Mouse (Mus musculus) G1E-ER4 (cell line): ENCODE data around the gene Ncoa4. TPM values are rescaled to one million over a fixed set of nuclear protein-coding genes. Genes with fewer than 3 reads are reported as not detected.

Experiments used
- GATA1 ChIP-seq: IDR thresholded peaks from one replicate; pipeline ENCODE4 v1.8.0; 2012; ENCODE audit warnings: low read length, inconsistent platforms
- polyA plus RNA-seq: library from polyadenylated mRNA; stranded (reverse); fragments of >175 nt; gene quantifications from 2 replicates; pipeline ENCODE4 v1.2.3, GENCODE M21; 2012

Gene Ncoa4
- polyA plus RNA-seq, 1 experiment = 3.7 TPM

DNA sequence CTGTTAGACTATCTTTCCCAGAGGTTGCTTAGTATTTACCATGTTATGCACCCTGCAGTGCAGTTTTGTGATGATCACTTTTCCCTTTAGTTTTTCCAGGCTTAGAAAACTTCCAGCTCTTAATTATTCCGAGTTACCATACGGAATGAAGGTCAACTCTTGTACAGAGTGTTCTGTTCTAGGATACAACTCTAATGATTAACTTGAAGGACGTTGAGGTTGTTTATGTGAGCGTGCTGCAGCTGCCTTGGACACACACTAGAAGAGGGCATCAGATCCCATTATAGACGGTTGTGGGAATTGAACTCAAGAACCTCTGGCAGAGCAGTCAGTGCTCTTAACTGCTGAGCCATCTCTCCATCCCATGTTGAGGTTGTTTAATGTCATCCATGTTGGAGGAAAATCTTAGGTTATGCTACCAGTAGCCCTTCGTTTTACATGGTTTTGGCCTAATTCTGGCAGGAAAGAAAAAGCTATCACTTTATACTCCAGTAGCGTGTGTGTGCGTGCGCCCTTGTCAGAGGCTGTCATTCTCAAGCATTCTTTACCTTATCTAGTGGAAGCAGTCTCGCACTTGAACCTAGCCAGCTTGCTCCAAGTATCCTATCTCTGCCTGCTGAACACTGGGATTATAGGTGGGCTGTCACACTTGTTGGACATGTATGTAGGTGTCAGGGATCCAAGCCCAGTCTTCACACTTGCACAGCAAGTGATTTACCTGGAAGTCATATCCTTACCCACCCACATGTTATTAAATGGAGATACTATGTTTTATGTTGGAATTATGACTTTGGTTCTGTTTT is 19.9 kb downstream of the Ncoa4 start:
- TF ChIP-seq GATA1 = no peak

DNA sequence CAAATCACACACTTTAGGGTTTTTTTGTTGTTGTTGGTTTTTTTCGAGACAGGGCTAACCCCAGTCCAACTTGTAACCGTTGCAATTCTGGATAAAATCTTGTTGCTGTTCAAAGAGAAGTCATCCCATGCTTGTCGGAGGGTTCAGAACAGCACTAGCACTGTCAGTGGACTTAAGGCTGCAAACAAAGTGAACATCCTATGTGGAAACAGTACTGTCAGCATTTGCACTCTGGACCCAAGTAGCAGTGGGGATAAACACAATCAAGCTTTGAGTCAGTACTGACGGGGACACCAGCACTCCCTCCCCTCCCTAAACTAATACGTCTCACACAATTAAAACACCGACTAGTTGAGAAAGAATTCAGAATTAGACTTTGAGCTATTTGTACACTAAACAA is 21.2 kb downstream of the Ncoa4 start:
- TF ChIP-seq GATA1 = no peak

DNA sequence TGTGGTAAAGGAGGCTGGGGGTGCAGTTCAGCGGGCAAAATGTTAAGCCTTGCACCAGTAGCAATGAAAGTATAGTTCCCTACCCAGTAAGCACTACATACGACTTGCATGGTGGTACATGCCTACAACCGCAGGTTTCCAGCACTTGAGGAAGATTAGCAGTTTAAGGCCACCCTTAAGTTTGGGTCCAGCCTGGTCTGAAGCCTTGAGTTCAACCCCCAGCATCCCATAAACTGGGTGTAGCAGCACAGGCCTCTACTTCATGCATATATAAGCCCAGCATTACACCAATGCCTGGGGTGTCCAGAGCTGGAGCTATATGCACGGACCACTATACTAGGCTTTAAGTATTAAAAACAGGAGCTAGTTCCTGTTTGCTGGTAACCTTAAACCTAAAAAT is 24.2 kb downstream of the Ncoa4 start:
- no peak for TF ChIP-seq GATA1

DNA sequence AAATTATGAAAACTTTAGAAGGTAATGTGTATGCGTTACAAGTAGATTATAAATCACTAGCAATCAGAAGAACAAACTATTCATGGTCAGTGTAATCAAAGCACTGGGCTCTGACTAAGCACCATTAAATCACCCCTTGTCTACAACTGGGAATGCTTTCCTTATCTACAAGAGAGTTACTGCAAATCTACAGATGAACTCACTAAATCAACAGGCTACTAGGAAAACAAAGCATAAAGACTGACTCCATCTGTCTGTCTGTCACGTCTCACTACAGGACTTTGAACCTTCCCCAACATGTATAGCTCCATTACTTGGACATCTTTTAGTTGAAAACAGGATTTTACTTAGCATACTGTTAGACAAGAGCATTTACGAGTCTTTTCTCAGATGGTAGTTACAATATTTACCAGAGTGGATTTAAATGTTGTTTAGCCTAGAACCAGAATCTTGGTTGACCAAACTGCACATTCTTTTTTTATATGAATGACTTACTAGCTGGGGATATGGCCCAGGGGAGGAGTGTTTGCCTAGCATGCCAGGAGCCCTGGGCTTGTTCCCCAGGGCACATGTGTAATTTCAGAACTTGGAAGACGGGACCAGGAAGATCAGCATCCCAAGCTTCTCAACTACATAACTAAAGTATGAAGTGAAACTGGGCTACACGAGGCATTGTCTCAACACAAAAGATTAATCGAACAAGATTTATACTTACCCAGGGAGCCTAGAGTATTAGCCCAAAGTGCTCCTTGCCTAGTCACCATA is 31.1 kb downstream of the Ncoa4 start:
- no peak for TF ChIP-seq GATA1

DNA sequence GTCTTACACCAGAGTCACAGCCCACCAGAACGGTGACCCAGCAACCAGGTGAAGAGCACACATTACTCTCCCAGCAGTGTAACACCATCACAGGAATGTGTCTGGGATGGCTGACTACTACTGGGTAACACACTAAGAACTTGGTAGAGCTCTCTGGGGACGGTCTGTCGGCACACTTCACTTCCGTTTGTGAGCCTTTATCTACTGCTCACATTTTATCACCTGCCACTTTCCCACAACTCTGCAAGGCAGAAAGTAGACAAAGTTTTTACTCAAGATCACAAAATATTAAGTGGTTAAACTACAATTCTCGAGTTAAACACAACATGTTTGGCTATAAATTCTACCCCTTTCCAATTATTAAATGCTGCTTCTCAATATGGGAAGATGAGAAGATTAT is 32.3 kb downstream of the Ncoa4 start:
- no peak for TF ChIP-seq GATA1

DNA sequence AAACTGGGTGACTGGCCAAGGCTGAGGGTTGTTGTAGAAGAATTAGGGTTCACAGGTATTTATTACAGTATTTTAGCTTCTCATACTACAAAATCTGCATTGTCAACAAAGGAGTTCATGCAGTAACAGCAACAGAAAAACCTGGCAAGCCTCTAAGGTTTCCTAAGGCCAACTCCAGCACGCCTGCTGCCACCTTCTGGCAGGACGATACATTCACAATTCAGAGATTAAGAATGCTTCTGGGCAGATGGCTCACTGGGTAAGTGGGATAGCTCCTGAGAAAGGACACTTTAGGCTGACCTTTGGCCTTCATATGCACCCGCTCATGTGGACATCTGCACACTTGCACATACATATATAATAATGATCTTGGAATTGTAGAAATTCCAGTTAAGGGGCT is 32.8 kb downstream of the Ncoa4 start:
- no peak for TF ChIP-seq GATA1

DNA sequence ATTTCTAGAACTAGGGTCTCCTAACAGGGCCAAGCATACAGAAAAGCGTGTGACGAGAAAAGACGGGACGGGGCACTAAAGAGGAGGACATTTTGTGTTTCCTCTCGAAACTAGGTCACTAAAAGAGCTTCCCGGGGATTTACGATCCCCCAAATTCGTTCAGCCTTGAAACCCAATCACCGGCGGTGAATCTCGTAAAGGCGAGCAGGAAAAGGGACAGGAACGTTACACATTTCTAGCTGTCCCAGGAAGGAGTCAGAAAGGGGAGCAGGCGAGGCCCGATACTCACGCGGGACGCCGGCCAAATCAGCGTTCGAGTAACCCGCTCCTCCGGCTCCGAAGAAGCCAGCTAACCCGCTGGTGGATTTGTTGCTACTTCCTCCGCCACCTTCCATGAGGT is 41.7 kb downstream of the Ncoa4 start:
- no peak for TF ChIP-seq GATA1

DNA sequence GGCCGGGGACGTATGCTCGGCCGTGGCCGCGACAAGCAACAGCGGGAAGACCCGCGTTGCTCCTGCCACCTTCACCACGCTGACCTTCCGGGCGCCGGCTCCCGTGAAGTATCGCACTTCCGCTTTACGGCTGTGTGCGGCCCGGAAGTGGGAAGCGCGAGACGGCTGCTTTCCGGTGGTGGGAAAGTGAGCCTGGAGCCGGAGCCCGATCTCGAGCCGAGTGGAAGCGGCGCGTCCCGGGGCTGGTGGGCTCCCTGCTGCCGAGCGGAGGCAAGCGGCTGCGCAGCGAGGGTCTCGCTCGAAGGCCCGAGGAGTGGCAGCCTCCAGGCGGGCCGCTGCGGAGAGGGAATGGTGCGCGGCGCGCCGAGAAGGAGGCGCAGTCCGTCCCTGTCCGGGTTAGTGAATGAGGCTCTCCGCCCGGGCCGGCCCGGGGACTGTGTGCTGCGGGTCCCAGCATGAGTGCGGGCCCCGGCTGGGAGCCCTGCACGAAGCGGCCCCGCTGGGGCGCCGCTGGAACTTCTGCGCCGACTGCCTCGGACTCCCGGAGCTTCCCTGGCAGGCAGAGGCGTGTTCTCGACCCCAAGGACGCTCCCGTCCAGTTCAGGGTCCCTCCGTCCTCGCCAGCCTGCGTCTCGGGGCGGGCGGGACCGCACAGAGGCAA is 42.3 kb downstream of the Ncoa4 start, which contains the start of the genes Timm23 and Parg:
Gene Timm23 (minus strand): TSS at position 108 of the 661 bp plus-strand sequence.
Gene Parg (plus strand): TSS at position 159 of the 661 bp plus-strand sequence.
- no peak for TF ChIP-seq GATA1

DNA sequence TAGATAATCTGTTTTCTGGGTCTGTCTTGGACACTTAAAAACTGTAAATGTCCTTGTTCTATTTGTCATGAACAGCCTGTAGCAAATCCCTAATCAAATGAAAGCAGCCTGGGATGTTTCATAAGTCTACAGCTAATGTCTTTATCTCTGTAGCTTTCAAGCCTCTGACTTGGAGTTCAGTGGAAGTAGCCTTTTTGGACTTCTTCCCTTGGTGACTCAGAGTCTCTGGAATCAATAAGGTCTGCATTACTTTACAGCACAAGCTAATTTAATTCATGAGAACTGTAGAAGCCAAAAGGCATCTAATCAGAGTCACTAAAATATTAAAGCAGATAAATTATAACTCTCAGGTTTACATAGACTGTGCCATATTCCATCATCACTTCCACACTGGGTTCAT is 66.9 kb downstream of the Ncoa4 start:
- no peak for TF ChIP-seq GATA1

DNA sequence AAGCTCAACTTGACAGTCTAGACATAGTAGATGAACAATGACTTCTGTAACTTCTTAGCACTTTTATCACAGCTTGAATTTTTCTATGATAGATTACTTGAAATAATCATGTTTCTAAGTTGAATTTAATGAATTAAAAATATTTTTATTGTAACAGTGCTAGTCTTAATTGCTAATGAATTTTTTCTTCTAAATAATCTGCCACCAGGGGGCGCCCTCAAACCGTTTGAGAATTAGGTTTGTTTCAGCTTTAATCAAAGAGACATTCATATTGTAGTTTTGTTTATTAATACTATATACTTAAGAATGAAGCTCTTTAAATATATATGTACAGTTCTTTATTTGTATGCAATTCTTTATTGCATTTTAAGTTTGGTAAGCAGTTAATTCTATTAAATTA is 69.3 kb downstream of the Ncoa4 start:
- TF ChIP-seq GATA1 = no peak

Other genes with a start within 250 kb of the Ncoa4 start
- not detected in 2 replicates for gene Galnt15, start 130.9 kb upstream of the Ncoa4 start, polyA plus RNA-seq
- 4.9 and 12.3 TPM in 2 replicates for gene Oxnad1, start 74.5 kb upstream of the Ncoa4 start, polyA plus RNA-seq
- 30.5 and 37.2 TPM in 2 replicates for gene Dph3, start 74.1 kb upstream of the Ncoa4 start, polyA plus RNA-seq
- not detected in 2 replicates for gene Msmb, start 17.8 kb upstream of the Ncoa4 start, polyA plus RNA-seq
- 485 and 715 TPM in 2 replicates for gene Timm23, start 42.0 kb downstream of the Ncoa4 start, polyA plus RNA-seq
- gene Parg, start 42.1 kb downstream of the Ncoa4 start, polyA plus RNA-seq = 24.6 and 36.8 TPM in 2 replicates
- 0.08 and 0.13 TPM in 2 replicates for gene Ogdhl, start 162.2 kb downstream of the Ncoa4 start, polyA plus RNA-seq
- not detected in 2 replicates for gene 1700024G13Rik, start 228.5 kb downstream of the Ncoa4 start, polyA plus RNA-seq